Mouse (Mus musculus): ENCODE data around the gene Lhpp.
A peak's percentile ranks its signal among the peaks of the same experiment; 100 is the strongest.

The Lhpp gene

DNA sequence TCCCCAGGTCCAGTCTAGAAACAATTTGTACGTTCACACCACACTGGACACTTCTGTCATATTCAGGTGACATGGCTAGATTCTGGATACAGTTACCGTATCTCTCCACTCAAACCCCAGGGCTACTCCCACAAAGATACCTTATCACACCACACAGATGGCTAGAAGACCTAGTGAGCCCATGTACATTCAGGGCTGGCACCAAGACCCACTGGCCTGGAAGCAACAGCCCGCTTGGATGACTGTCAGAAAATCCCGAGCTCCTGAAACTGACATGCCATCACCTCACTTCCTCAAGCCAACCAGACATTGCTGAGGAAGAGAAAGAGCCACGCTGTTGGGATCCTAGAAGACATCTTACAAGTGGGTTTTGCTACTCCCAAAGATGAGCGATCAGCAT is 128.4 kb downstream of the Lhpp start:
- DNase-seq (ENCODE audit: low read depth, low spot score), result peak; percentile 85

DNA sequence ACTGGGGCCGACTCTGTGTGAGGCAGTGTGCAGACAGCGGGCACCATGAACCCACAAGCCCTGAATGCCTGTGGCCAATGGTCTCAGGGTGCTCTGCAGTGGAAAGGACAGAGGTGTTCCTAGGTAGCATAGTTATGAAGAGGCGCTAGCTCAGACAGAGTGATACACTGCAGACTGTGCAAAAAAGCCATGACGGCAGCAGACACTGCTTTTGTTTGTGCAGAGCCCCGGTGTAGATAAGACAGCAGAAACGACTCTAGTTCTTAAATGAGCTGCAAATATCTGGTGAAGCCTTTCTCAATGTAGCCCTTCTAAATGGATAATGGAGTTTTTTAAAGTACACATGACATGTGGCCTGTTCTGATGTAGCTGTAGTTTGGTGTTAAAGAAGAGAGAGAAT is 129.4 kb downstream of the Lhpp start:
- DNase-seq (ENCODE audit: low read depth, low spot score), result no peak

DNA sequence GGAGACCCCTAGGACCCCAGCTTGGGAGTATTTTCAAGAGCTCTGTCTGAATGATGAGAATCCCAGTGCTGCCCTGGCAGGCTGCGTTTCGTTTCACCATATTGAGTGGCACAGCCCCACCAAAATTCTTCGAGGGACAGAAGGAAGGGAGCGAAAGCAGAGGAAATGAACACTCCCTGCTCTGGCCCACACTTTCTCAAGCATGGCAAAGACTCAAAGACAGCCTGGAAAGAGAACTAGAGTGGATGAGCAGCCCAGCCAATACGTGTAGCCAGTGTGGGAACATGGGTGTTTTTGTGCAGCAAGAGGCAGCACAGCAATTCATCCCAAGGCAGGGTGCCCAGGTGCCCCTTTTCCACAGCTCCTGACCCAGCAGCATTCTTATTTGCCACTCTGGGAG is 132.5 kb downstream of the Lhpp start:
- DNase-seq (ENCODE audit: low read depth, low spot score), result peak; percentile 67

DNA sequence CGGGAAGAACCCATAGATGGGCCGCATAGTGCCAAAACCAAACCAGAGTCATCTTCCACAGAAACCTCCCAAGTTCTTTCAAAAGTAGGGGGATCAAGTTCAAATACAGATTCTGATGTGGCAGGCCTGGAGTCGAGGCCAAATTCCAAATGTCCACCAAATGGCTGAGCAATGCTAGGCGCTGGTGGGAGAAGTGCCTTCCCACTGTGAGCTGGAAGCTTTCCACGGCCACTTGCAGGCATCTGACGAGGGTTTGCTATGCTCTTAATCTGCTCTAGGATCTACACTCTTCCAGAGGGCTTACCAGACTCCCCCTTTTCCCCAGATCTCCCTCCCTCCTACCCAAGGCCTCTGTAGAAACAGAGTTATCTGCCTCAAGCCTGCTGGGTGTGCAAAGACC is 136.7 kb downstream of the Lhpp start:
- DNase-seq (ENCODE audit: low read depth, low spot score), result peak; percentile 83

DNA sequence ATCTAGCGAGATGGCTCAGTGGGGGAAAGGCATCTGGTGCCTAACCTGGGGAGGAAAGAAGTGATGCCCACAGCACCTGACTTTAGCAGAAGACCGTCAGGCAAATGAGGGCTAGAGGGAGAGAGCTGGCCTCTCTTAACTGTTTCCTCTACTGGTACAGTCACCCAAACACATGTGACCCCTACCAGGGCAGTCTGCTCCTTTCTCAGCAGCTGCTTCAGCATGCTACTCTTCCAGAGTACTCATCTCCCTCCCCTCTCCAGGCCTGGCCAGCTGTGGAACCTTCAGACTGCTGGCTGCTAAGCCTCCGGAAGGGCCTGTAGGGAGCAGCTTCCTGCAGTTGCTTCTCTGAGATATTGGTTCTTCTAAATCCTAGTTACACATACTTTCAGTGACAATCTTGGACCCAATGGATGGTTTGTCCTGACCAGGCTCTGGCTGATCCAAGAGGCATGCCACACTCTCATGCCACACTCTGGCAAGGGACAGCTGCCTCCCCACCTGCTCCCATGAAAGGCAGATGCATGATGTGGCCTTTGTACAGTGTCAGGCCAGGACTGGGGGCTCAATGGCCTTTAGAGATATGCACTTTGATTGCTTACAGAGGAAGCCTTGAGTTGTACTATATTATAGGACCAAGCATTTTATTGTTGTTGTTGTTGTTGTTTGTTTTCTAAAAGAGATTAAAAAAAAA is 137.8 kb downstream of the Lhpp start:
- DNase-seq (ENCODE audit: low read depth, low spot score), result no peak

DNA sequence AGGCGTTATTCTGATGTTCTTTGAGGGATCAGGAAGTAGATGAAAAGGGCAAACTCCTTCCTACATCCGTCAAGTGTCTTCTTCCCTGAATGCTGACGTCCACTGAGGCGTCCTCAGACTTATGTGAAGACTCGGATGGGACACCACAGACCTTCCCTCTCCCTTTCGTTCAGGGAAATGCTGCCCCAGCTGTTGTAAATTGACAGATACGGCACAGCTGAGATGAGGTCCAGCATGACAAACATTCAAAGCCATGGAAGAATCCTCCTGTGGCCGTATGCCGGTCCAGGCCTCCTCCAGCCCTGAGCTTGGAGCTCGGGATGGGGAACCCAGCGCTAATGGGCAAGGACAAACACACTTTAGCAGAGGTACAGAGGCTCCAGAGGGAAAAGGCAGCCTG is 139.1 kb downstream of the Lhpp start:
- DNase-seq (ENCODE audit: low read depth, low spot score), result no peak

DNA sequence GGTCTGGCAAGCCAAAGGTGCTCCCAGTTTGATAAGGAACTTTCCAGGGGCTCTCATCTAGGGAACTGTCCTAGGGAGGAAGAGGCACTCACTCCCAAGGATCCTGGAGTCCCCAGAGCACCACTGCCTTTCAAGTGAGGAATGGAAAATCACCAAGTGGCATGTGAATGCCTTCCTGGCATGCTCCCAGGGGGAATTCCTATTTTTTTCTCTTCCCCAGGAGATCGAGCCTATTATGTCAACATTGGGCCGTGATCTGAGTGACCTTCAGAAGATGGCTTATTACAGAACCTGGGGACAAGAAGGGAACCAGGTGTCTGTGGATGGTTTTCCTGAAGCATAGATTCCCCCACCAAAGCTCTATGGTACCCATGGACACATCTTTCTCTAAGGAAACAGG is 141.3 kb downstream of the Lhpp start:
- peak; percentile 56 for DNase-seq (ENCODE audit: low read depth, low spot score)

DNA sequence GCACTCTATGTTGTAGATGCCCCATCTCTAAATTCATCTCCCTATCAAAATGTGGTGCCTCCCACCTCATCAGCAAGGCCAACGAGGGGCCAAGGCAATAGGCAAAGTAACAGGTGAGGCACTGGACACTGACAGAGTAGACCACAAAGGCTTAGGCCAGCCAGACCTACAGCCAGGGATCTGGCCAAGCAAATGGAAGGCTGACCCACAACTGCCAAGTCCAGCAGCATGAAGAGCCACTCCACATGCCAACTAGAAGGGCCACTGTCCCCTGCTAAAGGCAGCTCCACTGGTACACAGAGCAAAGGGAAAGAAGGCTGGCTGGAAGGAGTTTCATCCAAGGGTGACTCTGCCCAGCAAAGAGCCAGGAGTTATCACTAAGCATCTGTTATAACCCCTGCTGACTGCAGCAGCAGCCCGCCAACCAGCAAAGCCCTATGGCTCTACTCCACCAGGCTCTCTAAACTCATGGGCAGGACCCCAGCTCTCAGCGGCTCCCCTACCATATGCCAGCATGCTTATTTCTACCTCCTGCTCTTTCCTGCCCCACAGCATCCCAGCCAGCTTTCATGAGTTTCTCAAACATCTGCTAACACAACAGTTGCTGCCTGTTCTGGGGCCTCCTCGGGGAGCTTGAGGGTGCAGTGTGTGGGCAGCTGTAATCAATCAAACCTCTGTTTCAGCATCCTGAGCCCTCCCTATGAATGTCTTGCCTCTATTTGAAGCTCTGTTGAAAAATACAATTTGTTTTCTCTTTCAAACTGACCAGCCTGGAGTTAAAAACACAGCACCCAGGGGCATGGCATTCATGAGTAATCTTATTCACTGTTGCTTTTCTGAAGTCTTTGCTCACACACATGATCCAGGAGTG is 143.3 kb downstream of the Lhpp start:
- DNase-seq (ENCODE audit: low read depth, low spot score), result peak; percentile 69

DNA sequence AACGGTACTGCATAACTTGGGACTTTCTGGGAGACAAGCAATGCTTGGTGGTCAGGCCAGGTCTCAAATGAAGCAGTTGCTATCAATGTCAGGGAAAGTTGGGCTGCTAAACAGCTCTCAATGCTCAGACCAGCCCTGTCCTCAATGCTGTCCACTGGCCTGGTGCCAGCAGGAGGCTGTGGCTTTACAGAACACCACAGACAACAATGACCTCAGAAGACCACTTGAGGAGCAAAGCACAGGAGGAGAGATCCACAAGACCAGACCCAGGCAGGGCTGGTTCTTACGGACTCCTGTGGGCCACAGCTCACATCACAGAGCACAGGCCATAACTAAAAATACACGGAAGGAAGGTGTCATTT is 143.9 kb downstream of the Lhpp start:
- no peak for DNase-seq (ENCODE audit: low read depth, low spot score)
